Mouse (Mus musculus): ENCODE measurements at regions not wholly inside any gene's neighbourhood (a gene's known extent, or its start where the extent isn't known, plus 50 kb on each side); places are given as distances from the start of the nearest gene placed in this dataset.
A peak's percentile ranks its signal among the peaks of the same experiment; 100 is the strongest.

DNA sequence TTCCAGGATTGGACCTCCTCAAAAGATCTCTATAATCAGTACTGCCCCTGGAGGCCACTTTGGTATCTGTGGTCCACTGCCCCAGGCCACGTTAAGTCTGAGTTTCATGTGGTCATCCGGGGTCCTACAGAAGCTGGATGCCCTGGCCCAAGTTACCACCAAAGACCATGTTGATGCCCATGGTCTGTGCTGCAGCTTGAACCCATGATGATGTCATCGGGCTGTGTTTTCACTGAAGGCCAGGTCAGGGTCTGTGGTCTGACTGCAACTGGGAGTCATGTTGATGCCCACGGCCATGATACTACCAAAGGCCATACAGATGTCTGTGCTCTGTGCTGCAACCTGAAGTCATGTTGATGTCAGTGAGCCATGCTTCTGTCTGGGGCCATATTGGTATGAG, 122.3 kb upstream of the Col8a1 start:
- TF ChIP-seq POLR2A (IDR thresholded peaks at IDR 0.05; ENCODE audit: low read depth, low read length), result no peak
- TF ChIP-seq CTCF (IDR thresholded peaks at IDR 0.05; ENCODE audit: borderline replicate concordance, insufficient read depth, low read length), result no peak

DNA sequence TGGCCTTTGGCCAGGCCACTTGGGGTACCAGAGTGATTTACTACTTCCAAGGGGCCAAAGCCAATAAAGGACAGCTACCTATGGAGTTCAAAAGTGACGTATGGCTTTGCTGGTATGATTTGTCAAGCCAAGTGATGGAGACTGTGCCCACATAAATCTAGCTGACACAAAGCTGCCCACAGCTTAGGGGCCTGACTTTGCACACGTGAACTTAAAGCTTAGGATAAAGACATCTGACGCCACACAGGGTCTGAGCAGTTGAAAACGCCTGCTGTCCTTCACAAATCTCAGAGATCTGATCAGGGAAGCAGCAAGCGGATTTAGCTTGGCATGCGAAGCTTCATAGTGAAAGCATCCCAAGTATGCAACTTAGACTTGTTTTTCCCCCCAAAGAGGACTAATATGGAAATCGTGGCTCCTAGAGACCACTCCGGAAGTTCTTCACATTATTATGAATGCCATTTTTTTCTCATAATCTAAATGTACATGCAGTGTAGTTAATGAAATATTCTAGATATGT, 127.1 kb upstream of the Col8a1 start:
- H3K4me3 ChIP-seq (ENCODE audit: insufficient read depth, low read length), result no peak overlapping the region
- peaks cover 4% of the 10 kb centered on the region for H3K4me1 ChIP-seq (ENCODE audit: control insufficient read depth, insufficient read depth, low read length)
- no peak for TF ChIP-seq POLR2A (IDR thresholded peaks at IDR 0.05; ENCODE audit: low read depth, low read length)
- no peak for TF ChIP-seq CTCF (IDR thresholded peaks at IDR 0.05; ENCODE audit: borderline replicate concordance, insufficient read depth, low read length)
- H3K27ac ChIP-seq (ENCODE audit: insufficient read depth, low read length), result peak overlapping the region; percentile 93

More for the DNA sequence above, 122.3 kb upstream of the Col8a1 start:
- no peak overlapping the region for H3K27ac ChIP-seq (ENCODE audit: insufficient read depth, low read length)
- no peak overlapping the region for H3K4me3 ChIP-seq (ENCODE audit: insufficient read depth, low read length)
- H3K4me1 ChIP-seq (ENCODE audit: control insufficient read depth, insufficient read depth, low read length), result peaks cover 3% of the 10 kb centered on the region

DNA sequence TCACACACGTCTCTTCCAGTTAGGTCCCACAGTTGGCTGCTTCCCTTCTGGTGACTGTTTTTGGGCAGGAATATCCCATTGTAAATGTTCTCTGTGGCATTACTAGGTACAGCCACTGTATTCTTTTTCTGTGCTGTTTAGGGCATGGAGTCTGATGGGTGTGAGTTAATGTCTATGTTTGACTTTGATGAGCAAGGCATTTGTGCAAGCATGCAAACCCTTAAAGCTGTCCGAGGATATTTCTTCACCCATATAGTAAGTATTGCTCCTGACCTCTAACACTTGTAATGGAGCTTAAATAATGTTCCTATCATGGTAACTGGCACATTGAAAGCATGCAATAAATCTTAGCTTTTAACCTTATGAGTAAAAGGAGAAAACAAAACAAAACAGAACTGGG, 133.6 kb upstream of the Col8a1 start:
- Histone ChIP-seq H3K4me1 (ENCODE audit: control insufficient read depth, insufficient read depth, low read length) (peaks cover 7% of the 10 kb centered on the region), H3K4me3 (ENCODE audit: insufficient read depth, low read length) (no peak overlapping the region), H3K27ac (ENCODE audit: insufficient read depth, low read length) (no peak overlapping the region; the same call in 1 of the 2 replicates)
- TF ChIP-seq CTCF (IDR thresholded peaks at IDR 0.05; ENCODE audit: borderline replicate concordance, insufficient read depth, low read length), result no peak
- no peak for TF ChIP-seq POLR2A (IDR thresholded peaks at IDR 0.05; ENCODE audit: low read depth, low read length)

DNA sequence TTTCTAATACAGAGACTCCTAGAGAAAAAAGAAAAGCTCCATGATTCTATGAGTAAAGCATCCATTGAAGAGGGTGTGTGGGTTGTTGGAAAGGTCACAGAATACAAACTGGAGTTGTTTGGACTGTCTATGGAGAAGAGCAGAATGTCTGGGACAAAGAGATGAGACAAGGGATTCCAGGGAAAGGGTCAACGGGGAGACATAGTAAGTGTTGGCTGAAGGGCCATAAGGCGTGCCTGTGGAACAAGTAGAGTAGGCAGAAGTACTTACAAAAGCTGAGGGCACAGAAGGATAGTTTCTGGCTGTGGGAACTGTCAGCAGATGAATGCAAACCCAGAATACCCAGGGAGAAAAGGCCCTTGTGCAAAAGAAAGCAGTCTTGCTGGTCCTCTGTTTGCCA, 134.0 kb upstream of the Col8a1 start:
- no peak overlapping the region for H3K27ac ChIP-seq (ENCODE audit: insufficient read depth, low read length)
- no peak overlapping the region for H3K4me3 ChIP-seq (ENCODE audit: insufficient read depth, low read length)
- no peak for TF ChIP-seq POLR2A (IDR thresholded peaks at IDR 0.05; ENCODE audit: low read depth, low read length)
- no peak for TF ChIP-seq CTCF (IDR thresholded peaks at IDR 0.05; ENCODE audit: borderline replicate concordance, insufficient read depth, low read length)
- H3K4me1 ChIP-seq (ENCODE audit: control insufficient read depth, insufficient read depth, low read length), result peaks cover 7% of the 10 kb centered on the region

DNA sequence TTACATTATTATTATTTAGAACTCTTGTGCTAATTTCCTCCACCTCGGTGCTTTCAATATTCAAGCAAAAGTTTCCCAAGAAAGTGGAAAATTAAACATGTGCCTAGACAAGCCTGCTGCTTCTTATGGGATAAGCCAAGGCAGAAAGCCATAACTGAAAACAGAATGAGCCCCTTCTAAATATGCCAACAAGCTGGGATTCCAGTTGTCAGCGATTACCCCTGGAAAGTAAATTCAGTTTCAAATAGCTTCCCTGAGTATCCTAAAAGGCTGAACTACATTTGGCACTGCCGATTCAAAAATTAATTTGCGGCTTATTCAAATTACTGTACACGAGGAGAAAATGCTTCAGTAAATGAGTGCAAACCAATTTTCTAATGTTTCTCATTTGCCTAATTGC, 135.6 kb upstream of the Col8a1 start:
- TF ChIP-seq POLR2A (IDR thresholded peaks at IDR 0.05; ENCODE audit: low read depth, low read length) (no peak), CTCF (IDR thresholded peaks at IDR 0.05; ENCODE audit: borderline replicate concordance, insufficient read depth, low read length) (no peak)
- Histone ChIP-seq H3K4me3 (ENCODE audit: insufficient read depth, low read length) (no peak overlapping the region), H3K4me1 (ENCODE audit: control insufficient read depth, insufficient read depth, low read length) (peaks cover 7% of the 10 kb centered on the region), H3K27ac (ENCODE audit: insufficient read depth, low read length) (no peak overlapping the region)

DNA sequence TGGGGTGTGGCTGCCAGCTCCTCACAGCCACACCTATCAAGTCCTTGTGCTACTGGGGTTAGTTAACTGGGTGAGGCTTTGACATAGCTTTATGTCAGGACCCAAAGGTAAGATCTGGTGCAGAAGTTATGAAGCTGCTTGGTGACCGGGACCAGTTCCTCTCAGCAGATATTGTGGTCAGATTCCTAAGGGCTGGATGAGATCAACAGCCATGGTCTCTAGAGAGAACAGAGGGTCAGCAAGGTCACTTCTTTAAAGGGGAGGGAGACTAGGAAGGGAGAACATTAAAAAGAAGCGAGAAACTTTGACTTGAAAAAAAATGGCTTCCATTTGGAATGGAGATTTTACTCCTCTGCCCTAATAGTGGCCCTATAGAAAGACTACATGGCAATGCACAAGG, 138.6 kb upstream of the Col8a1 start:
- TF ChIP-seq CTCF (IDR thresholded peaks at IDR 0.05; ENCODE audit: borderline replicate concordance, insufficient read depth, low read length), result no peak
- TF ChIP-seq POLR2A (IDR thresholded peaks at IDR 0.05; ENCODE audit: low read depth, low read length), result no peak

DNA sequence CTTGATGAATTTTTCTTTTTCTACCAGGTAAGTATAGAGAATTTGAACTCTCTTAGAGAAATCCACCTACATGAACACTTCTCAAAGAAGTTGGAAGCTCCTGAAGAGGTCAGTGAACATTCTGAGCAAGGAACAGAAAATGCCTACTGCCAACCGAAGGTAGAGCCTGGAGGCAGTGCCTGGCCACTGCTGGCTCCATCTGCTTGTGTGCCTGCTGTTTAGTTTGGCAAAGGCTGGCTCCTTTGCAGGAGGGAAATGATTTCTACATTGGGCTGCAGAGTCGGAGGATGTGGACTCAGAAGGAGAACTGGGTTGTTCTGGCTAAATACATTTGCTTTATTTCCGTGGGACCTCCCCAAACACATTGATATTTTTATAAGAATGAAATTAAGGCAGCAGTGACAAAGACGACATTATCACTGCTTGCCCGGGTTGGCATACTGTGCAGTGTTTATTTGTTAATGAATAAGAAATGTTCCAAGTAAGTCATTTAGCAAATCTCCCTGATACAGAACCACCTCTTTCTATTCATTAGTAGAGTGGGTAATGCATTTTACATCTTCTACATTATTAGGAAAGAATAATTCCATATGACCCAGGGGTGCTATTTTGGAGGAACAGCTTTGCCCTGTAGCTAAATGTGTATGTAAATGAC, 139.3 kb upstream of the Col8a1 start:
- Histone ChIP-seq H3K4me3 (ENCODE audit: insufficient read depth, low read length) (no peak overlapping the region), H3K27ac (ENCODE audit: insufficient read depth, low read length) (no peak overlapping the region), H3K4me1 (ENCODE audit: control insufficient read depth, insufficient read depth, low read length) (peaks cover under 1% of the 10 kb centered on the region; the same call in 1 of the 2 replicates)
- TF ChIP-seq POLR2A (IDR thresholded peaks at IDR 0.05; ENCODE audit: low read depth, low read length) (no peak), CTCF (IDR thresholded peaks at IDR 0.05; ENCODE audit: borderline replicate concordance, insufficient read depth, low read length) (no peak)

More for the DNA sequence above, 138.6 kb upstream of the Col8a1 start:
- Histone ChIP-seq H3K27ac (ENCODE audit: insufficient read depth, low read length) (no peak overlapping the region), H3K4me3 (ENCODE audit: insufficient read depth, low read length) (no peak overlapping the region), H3K4me1 (ENCODE audit: control insufficient read depth, insufficient read depth, low read length) (peaks cover 4% of the 10 kb centered on the region)

DNA sequence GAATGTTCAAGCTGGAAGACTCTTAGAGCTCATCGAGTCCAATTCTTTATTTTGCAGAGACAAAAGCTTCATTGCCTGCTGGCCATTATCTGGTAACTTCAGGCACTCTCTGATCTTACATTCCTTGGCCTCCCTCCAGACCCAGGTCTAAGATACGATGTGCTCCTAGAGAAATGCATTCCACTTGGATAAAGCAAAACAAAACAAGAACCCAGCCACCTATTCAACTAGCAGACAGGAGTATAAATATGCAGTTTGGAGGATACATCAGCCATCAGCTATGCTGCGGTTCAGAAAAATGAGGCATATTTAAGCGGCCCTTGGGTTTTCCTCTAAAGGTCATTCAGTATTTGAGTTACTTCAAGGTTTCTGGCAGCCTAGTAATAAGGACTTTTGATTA, 146.5 kb upstream of the Col8a1 start:
- H3K4me1 ChIP-seq (ENCODE audit: control insufficient read depth, insufficient read depth, low read length), result peaks cover 3% of the 10 kb centered on the region
- H3K27ac ChIP-seq (ENCODE audit: insufficient read depth, low read length), result peak overlapping the region; percentile 77
- TF ChIP-seq POLR2A (IDR thresholded peaks at IDR 0.05; ENCODE audit: low read depth, low read length) (no peak), CTCF (IDR thresholded peaks at IDR 0.05; ENCODE audit: borderline replicate concordance, insufficient read depth, low read length) (no peak)
- H3K4me3 ChIP-seq (ENCODE audit: insufficient read depth, low read length), result no peak overlapping the region

DNA sequence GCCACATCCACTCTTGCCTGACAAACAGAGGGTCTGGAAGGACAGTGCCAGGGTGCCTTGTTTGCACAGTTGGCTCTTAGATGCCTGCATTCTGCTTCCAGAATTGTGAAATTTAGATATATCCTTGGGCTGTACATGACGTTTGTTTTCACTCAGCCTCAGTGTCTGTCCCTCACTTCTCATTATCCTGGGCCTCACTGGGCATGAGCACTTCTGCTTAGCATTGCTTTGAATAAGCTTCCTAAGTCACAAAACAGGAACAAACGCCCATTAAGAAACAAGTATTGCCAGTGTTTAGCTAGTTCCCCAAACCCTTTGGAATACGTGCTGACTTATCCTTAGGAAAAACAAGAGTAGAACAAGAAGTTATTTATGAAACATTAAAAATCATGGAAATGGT, 148.0 kb upstream of the Col8a1 start:
- no peak for TF ChIP-seq POLR2A (IDR thresholded peaks at IDR 0.05; ENCODE audit: low read depth, low read length)
- no peak for TF ChIP-seq CTCF (IDR thresholded peaks at IDR 0.05; ENCODE audit: borderline replicate concordance, insufficient read depth, low read length)
- Histone ChIP-seq H3K4me3 (ENCODE audit: insufficient read depth, low read length) (no peak overlapping the region), H3K27ac (ENCODE audit: insufficient read depth, low read length) (no peak overlapping the region), H3K4me1 (ENCODE audit: control insufficient read depth, insufficient read depth, low read length) (peaks cover 3% of the 10 kb centered on the region)

DNA sequence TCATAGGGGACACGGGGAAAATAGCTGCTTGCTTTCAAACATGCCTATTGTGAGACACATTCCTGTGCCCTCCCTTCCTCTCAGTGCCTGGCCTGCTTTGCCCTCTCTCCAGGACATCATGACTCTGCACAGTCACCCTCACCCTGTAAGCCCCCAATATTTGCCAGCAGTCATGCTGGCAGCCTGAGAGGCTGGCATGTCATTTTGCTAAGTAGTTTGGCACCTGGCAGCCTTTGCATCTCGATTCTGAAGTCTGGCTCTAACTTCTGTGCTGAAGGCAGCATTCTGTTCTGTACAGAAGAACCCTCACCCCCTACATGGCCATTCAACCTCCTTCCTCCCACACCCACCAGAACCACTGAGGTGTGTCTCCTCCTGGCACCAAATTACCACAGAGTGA, 157.5 kb upstream of the Col8a1 start:
- Histone ChIP-seq H3K4me1 (ENCODE audit: control insufficient read depth, insufficient read depth, low read length) (no peaks in the 10 kb centered on the region), H3K4me3 (ENCODE audit: insufficient read depth, low read length) (no peak overlapping the region), H3K27ac (ENCODE audit: insufficient read depth, low read length) (no peak overlapping the region)
- TF ChIP-seq CTCF (IDR thresholded peaks at IDR 0.05; ENCODE audit: borderline replicate concordance, insufficient read depth, low read length) (no peak), POLR2A (IDR thresholded peaks at IDR 0.05; ENCODE audit: low read depth, low read length) (no peak)

Data from embryonic fibroblast, embryonic 13.5 days (primary cell).